Mouse (Mus musculus): ENCODE data around the gene 2200002D01Rik.
"Not testable (repeated sequence)": the region's sequence is repeated elsewhere in the genome, so short reads cannot be mapped to it uniquely, and the experiment has no call there.

The 2200002D01Rik gene

DNA sequence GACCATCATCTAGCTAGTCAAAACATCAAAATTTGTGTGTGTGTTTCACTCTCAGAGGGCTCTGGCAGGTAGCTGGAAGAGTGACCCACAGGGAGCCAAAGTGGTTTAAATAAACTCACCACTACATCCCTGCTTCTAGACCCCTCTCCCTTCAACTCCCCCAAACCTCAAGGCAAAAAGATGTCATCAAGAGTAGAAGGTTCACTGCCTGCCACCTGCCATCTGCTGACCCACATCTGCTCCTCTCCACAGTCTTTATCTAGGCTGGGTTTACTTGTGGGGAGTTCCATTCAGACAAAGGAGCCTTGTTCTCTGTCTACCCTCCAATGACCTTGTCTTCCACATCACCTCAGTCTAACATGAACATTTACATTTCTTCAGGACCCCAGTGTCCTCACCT is 31.0 kb upstream of the 2200002D01Rik start:
- no peak for DNase-seq

DNA sequence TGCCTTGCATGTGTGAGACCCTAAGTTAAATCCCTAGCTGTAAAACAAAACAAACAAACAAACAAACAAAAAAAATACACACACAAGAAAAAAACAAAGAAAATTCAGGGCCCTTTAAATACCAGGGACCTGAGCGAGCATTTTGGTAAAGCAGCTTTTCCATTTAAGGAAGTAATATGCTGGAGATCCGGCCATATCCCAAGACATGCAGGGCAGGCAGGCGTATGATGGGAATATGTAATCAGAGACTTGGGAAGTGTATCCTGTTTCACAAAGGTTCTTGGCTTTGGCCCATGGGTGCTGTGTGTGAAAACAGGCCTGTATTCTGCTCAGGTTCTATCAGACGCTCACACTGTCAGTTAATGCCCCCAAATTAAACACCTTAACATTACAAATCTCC is 29.2 kb upstream of the 2200002D01Rik start:
- no peak for DNase-seq

DNA sequence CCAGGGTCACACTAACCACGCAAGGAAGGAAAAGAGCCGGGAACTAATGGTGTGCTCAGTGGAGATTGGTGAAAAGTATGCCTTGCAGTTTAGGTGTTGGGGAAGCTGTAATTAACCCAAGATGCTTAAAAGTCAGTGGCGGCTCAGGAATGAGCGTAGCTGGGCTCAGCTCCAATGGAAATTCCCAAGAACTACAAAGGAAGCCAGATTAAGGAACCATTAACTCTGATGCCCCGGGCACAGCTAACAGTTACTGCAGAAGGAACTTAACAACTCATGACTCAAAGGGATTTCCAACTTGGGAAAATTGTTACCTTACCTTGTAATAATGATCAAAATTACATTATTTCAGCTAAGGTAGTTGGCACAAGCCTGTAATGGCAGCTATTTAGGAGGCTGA is 28.4 kb upstream of the 2200002D01Rik start:
- DNase-seq = peak; percentile 81 to 83

DNA sequence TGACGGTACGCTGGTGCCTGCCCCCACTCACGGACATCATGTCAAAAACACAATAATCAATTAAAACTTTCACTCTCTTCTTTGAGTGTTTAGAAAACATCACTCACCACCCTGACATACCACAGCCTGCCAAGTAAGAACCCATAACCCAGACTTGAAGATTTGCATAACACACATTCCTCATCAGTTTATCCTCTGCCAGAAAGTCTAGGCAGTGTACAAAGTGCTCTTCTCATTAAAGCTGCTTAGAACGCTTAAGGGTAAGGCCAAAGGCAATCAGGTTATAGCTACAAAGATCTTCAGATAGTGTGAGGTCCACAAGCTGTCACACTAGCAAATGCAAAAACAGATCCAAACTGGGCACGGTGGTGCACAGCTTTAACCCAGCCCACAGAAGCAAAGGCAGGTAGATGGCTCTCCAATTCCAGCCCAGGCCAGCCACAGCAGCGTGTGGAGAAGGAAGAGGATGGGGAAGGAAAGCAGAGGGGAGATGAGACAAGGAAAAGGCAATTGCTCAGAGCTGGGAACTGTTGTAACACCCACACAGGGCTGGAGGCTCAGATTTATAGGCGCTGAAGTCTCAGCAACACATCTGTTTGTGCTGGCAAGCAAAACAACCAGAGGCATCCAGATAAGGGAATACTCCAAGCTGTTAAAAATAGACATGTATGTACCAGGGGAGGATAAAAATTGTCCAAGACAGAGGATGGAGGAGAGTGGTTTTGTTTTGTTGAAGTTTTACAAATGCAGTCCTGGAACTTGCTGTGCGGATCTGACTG is 23.6 kb upstream of the 2200002D01Rik start:
- no peak for DNase-seq

DNA sequence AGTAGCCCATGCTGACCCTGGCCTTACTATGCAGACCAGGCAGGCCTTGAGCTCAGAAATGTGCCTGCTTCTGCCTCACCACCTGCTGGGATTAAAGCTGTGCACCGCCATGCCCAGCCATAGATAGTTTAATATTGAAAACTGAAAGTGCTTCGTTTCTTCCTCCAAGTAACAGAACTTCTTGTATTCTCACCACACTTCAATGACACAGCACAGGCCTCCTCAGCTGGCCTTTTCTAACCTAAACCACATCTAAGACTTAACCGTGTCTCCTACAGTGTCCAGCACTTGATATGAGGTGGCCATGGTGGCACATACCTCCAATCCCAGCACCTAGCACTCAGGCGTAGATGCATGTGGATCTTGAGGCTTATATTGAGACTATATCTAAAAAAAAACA is 22.2 kb upstream of the 2200002D01Rik start:
- no peak for DNase-seq

DNA sequence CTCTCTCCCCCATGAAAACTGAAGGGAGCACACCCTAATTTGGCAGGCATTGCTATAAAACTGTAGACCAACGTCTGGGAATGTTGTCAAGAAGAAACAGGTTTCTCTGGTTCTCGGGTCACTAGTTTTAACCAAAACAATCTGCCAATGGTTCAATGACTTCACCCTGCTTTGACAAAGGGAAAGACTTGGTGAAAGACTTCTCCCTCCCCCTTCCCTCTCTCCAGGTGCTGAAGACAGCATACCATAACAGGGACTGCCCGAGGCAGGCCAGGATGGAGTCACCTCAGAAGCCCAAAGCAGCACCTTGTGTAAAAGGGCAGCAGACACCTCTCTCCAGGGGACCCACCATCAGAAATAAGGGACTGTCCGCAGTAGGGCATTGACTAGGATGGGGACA is 18.7 kb upstream of the 2200002D01Rik start:
- DNase-seq = peak; percentile 38 to 67

DNA sequence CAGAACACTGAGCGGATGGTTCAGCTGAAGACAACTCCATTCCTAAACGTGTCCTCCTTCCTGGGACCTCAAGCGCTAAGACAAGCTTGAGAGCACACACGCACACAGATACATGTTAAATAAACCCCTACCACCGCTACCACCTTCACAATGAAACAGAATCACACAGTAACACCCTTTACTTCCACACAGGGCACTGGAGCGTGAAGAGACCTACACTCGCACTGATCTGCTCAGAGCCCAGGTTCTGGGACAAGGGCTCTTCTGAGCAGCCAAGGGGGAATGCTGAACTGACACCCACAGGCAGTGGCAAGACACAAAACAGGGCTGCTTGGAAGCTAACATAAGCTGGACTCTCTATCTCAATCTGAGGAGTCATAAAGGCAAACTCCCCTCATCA is 17.4 kb upstream of the 2200002D01Rik start:
- peak in 1 of 2 experiments; percentile 40 for DNase-seq

DNA sequence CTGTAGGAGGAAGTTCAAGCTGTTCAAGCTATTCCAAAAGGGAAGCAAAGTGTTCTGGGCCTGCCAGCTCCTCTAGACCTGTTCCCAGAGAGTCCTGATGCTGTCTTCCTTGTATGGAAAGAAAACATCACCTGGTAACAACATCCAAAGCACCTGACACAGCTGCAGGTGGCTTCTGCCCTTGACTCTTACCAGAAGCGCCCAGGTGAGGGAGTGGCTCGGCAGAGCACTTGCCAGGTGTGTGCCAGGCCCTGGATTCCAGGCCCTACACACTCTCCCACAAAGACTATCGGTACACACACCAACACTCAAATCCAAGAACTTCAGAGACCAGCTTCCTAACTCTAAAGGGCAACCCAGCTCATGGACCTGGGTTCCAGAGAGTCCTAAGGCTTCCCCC is 15.6 kb upstream of the 2200002D01Rik start:
- peak in 1 of 2 experiments; percentile 54 for DNase-seq

DNA sequence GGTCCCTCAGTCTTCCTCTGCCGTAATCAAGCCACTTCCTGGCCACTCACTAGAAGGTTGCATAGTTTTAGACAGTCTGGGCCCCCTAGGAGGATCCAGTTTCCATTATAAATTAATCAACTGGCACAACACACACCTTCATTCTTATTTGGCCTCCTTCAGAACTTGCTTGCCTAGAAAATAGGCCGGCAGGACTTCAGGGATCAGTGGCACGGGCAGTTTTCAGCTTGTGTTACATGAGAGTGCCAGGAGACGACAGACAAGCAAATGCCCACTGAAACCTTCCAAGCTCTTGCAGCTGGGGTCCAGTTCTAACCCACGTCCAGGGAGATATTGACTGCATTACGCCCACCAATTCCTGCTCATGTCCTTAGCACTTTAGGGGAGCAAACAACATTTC is 13.9 kb upstream of the 2200002D01Rik start:
- DNase-seq = peak; percentile 51 to 75

DNA sequence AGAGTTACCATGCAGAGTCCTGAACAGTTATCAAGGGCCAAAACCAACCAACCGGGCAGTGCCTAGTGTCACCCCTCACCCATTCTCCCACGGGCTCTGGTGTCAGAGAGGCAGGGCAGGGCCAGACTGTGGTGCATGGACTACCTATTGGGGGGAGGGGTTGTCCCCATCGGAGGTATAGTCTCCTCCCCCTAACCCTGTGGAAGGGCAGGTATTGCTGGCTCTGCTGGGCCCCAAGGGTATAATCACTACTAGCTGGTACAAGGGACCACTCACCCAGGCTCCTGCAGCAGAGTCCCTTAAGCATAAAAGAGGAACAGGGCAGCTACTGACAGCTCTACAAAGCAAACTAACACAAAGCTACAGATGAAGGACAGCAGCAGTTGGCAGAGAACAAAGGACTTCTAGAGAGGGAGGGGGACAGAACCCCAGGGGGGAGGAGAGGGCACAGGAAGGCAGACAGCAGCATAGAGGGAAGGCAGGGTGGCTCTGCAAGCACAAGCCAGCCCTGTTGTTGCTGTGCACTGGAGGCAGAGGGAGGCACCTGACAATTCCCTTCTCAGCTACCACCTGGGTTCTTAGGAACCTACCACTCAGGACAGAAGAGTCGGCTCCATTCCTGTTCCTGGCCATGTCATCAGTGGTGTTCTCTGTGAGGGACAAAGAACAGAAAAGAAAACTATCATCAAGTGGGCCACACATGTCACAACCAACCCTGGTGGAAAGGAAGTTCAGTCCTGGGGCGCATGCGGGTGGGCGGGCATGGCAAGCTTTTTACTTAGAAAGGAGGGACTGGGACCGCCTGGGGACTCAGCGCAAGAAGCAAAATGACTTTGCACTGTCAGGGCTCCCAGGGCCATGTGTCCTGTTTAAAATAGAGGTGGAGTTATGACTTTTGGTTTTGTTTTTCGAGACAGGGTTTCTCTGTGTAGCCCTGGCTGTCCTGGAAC is 11.8 kb upstream of the 2200002D01Rik start:
- no peak for DNase-seq

DNA sequence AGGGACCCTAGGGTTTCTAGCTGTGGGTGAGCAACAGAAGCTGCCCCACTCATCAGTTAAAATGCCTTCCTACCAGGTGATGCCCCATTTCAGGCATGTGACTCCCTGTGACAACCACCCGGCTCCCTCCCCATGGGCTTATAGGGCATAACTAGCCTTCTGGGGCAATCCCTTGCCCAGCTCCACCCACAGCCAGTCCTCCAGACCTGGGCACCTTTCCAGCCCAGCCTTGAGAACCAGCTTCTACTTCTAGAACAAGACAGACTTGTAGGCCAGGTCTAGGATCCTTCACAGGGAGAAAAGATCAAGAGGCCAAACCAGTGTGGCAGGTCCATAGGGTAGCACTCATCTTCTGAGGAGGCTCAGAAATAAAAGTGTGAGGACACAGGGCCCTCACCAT is 9.1 kb upstream of the 2200002D01Rik start:
- peak; percentile 85 to 92 for DNase-seq

DNA sequence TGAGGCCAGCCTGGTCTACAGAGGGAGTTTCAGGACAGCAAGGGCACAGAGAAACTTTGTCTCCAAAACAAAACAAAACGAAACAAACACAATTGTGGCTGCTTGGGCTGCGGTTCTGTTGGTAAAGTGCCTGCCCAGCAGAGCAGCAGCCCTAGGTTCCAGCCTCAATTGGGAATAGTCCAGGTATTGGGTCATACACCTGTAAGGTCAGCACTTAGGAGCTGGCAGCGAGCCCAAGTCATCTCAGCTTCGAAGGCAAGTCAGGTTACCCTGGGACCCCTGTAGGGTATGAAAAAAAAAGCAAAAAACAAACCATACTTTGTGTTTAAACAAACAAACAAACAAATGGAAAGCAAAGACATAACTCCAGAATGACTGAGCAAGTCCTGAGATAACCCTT is 7.6 kb upstream of the 2200002D01Rik start:
- no peak for DNase-seq

DNA sequence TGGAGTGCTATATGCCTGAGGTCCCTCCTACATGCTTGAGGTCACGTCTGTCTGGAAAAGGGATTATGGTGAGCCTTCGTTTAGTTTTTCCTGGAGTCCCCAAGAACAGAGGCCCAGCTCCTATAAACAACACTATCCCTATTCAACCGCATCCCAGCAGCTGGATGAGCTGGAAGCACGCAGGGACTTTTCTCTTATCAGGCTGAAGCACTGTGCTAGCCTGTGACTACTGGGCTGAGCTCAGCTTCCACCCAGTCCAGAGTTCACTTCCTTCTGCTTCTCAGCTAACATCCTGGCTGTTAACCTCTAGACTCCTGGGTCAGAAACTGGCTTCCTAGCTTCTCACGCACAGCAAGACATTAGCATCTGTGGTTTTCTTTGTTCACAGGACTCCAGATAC is 5.6 kb upstream of the 2200002D01Rik start:
- DNase-seq = peak; percentile 50 to 78

DNA sequence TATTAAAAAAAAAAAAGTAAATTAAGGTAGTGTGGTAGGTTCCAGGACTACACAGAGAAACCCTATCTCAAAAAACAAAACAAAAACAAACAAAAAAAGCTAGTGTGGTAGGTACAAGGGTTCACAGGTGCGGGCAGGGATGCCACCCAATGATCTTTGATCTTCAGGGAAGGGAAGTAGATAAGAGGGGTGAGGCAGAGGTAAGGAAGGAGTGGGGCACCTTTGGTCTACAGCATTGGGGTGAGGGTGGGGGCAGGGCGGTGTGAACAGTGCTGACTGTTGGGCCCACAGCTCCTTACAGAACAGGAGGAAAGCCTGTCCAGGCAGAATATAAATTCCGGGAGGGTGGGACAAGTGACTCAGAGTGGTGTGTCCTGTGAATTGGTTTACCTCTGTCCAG is 2.9 kb upstream of the 2200002D01Rik start:
- no peak for DNase-seq

DNA sequence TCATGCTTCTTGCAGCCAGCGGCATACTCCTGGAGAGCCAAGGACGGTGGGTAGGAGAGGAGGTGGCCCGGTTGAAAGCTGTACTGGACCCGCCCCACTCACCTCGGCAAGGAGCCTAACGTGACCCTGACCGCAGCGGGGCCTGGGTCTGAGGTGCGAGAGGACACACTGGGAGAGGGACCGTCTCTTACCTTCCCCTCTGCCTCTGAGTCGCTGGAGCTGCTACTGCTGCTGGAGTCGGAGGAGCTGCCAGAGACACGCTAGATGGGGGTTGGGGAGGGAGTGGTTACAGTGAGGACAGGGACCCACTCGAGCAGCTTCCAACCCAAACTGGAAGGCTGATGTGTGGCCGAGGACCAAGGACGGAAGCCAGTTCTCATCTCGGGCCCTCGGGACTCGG is 560 bp downstream of the 2200002D01Rik start:
- DNase-seq = peak in 1 of 2 experiments; percentile 58

DNA sequence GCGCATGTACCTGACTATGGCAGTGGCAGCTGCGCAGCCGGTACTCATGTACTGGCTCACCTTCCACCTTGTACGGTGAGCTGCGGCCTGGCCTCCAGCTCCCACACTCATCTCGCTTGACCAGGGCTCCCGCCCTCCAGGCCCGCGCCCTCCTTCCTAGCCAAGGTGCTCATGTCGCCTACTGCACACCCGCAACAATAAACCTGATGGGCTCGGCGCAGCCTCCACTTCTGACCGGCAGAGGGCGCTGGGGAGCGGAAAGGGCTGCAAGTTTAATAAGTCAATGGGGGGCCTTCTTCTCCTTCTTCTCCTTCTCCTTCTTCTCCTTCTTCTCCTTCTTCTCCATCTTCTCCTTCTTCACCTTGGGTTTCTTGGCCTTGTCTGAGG is 959 bp downstream of the 2200002D01Rik start:
- peak; percentile 82 to 86 for DNase-seq

DNA sequence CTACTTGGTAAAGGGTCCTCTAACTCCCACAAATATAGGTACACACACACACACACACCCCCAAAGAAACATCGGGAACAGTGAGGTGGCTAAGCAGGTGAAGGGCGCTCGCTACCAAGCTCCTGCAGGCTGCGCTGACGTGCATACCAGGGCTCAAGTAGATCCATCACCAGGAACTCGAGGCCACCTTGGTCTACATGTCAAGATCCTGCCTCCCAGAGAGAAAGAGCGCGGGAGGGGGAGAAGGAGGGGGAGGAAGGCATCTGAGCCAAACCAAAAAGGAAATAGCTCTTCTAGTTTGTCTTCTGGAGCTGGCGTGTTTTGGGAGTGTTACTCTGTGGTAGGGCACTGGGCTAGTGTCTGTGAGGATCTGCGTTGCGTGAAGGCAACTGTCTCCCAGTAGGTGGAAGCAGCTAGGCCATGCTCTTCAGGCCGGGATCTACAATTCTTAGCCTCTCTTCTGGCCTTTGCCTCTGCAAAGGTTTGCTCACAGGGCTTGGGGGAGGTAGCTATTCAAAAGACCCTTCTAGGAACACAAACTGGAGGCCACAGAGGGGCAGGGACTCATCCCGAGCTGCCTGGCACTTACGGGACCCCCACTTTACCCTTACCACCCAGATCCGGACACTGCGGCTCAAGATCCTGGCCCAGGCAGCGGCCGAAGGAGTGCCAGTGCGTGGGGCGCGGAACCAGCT is 1.5 kb downstream of the 2200002D01Rik start:
- no peak for DNase-seq

DNA sequence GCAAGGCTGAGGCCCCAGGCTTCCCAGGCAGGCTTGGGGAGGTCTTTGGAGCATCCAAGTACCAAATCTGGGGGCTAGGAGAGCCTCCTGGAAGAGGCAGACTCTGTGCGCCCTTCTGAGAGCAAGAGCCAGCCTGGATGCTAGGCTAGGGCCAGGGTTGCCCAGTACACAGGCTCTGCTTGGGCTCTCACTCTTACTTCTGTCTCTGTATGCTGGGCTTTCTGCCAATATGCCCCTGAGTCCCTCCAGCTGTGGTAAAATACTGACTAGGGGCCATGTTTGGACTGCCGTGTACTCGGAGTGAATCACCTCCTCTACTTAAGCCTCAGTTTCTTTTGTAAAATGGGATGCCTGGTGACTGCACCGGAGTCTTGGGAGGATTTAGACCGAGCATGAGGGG is 2.3 kb downstream of the 2200002D01Rik start:
- no peak for DNase-seq

DNA sequence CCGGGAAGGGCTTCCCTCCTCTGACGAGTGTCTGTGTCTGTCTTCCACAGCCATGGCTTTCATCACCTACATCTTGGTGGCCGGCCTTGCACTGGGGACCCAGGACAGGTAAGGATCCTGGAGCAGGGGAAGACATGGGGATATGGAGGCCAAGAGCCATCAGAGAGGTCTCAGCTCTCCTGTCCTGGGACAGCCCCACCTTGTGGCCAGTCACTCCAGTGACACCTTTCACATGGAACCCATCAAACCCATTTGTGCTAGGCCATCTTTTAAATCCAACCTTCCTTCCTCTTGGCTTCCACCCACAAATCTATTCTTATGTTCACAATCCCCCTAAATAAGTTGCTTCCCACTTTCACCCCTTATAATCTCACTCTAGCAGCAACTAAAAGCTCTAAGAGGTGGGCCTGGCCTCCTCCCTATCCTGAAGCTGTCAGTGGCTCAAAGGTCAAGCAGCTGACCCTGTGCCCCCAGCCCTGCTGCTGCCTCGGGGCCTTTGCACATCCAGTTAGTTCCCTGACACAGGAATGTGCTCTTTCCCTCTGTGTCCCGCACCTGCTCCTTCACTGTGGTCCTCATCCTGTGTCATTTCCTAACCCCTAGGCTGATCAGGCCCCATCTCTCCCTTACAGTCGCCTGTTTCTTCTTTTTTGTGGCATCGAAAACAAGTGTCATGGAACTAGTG is 3.4 kb downstream of the 2200002D01Rik start:
- no peak for DNase-seq

DNA sequence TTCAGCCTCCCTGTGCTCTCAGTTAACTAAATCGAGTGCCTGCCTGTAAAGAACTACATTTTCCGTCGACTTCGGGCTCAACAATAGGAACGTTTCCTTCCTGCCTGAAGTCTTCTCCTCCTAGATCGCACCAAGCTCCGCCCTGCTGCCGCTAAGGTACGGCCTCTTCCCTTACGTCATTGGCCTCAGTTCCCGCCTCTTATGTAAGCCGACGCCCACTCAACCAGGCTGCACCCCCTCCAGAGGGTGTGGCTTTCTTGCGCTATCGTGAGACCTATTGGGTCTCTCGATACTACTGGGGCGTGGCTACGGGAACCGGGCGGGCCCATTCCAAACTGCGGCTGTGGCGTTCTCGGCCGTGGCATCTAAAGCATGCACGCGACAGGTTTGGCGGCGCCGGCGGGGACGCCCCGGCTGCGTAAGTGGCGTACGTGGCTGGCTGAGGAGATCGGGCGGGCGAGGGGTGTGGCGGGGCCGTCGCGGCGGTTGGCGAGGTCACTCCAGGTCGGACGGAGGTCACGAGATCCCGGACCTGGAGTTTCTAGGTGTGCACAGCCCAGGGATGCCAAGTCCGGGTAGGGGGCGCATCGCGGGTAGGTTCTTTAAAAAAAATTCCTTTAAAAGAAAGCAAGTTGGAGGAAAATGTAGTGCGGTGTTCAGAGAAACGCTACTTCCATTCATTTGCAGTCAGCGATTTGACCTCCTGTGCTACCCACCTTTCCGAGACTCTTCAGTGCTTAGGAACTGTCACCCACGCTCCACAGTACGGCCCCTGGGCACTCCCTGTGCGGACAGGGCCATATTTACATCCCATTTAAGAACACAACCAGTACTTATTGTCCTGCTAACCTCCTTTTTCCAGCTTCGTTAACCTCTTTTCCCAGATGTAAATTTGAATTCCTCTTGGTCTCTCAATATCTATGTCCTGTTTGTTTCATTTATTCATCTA is 10.0 kb downstream of the 2200002D01Rik start, which contains the start of gene Yif1b:
TSS of gene Yif1b (plus strand) at position 311 of the 949 bp plus-strand sequence.
- peak; percentile 99 for DNase-seq

DNA sequence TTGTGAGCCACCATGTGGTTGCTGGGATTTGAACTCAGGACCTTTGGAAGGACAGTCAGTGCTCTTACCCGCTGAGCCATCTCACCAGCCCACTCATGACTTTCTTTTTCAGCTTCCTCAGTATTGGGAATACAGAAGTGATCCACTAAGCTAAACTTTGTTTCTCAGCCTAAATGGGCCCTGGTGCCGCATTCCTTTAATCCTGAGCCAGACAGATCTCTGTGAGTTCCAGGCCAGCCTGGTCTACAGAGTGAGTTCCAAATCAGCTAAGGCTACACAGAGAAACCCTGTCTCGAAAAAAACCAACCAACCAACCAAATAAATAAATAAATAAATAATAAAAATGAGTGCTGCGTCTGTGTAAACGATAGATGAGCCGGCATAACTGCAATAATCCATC is 10.7 kb downstream of the 2200002D01Rik start:
- not testable (repeated sequence) for DNase-seq
